Mouse (Mus musculus) lung, postnatal 0 days (tissue): ENCODE data around the gene Trio. TPM values are rescaled to one million over a fixed set of nuclear protein-coding genes. Genes with fewer than 3 reads are reported as not detected.
A peak's percentile ranks its signal among the peaks of the same experiment; 100 is the strongest.

ENCODE experiments used
- ATAC-seq: fragments of 200-750 bp; cut with Nextera tagmentation; 2 replicates; pipeline ENCODE4 v1.8.0; 2017; ENCODE audit warnings: moderate library complexity
- DNase-seq: peaks from one replicate; pipeline ENCODE4 v3.0.0-alpha.2; 2016; ENCODE audit warnings: low spot score
- H3K27ac ChIP-seq: fragments of 300-500 bp; sonication (generic); 2 replicates; pipeline ENCODE4 v1.5.1; 2014; ENCODE audit warnings: antibody characterized with exemption, mild to moderate bottlenecking, low read length, mixed read lengths
- H3K27me3 ChIP-seq: fragments of 300-500 bp; sonication (generic); replicated peaks from 2 replicates; pipeline ENCODE4 v1.6.1; 2014; ENCODE audit warnings: low read length, mixed read lengths; ENCODE audit not compliant: insufficient read depth
- H3K36me3 ChIP-seq: fragments of 300-500 bp; sonication (generic); 2 replicates; pipeline ENCODE4 v1.6.1; 2014; ENCODE audit warnings: low read length, mixed read lengths; ENCODE audit not compliant: insufficient read depth
- H3K4me1 ChIP-seq: fragments of 300-500 bp; sonication (generic); 2 replicates; pipeline ENCODE4 v1.6.1; 2014; ENCODE audit warnings: antibody characterized with exemption, low read depth, low read length, mixed read lengths; ENCODE audit not compliant: insufficient read depth
- H3K4me2 ChIP-seq: fragments of 300-500 bp; sonication (generic); replicated peaks from 2 replicates; pipeline ENCODE4 v1.6.1; 2014; ENCODE audit warnings: low read depth, mild to moderate bottlenecking, low read length, moderate library complexity, mixed read lengths
- H3K4me3 ChIP-seq: fragments of 300-500 bp; sonication (generic); 2 replicates; pipeline ENCODE4 v1.5.1; 2014; ENCODE audit warnings: low read depth, low read length
- H3K9ac ChIP-seq: fragments of 300-500 bp; sonication (generic); replicated peaks from 2 replicates; pipeline ENCODE4 v1.6.1; 2014; ENCODE audit warnings: low read depth, mild to moderate bottlenecking
- H3K9me3 ChIP-seq: fragments of 300-500 bp; sonication (generic); 2 replicates; pipeline ENCODE4 v1.6.1; 2016; ENCODE audit warnings: low read length, mixed read lengths
- CTCF ChIP-seq: IDR thresholded peaks from 2 replicates; pipeline ENCODE4 v1.5.1; 2016; ENCODE audit warnings: antibody characterized with exemption, mild to moderate bottlenecking
- EP300 ChIP-seq: IDR thresholded peaks from 2 replicates; pipeline ENCODE4 v1.6.1; 2016; ENCODE audit warnings: antibody characterized with exemption, mild to moderate bottlenecking, control low read depth
- WGBS: fragments of 180-500 bp; shearing (Covaris S2); extraction: QIAGEN DNeasy Blood & Tissue Kit; methylation state at CpG from one replicate; pipeline ENCODE4 v1.1.7; 2014; 5-methylcytosine and 5-hydroxymethylcytosine counted together
- polyA plus RNA-seq: library from polyadenylated mRNA; unstranded; fragments of >200 nt; fragmentation: Nextera tagmentation; extraction: Ambion mirVana; gene quantifications from 2 replicates; pipeline ENCODE4 v1.2.1, GENCODE M21; 2015

Trio gene
- polyA plus RNA-seq, 1 experiment from 2014 or later, result 15.6 TPM

GRCm38 (mm10) chr15:27779398-27779797 is 246.2 kb downstream of the Trio start:
- TF ChIP-seq CTCF (no peak), EP300 (no peak)
- no peak for DNase-seq
- Histone ChIP-seq H3K27ac (no peak overlapping the region), H3K4me3 (no peak overlapping the region), H3K9me3 (no peaks in the 10 kb centered on the region), H3K4me2 (no peak overlapping the region), H3K36me3 (no peaks in the 10 kb centered on the region), H3K9ac (no peak overlapping the region), H3K27me3 (no peaks in the 10 kb centered on the region), H3K4me1 (peaks cover 32% of the 10 kb centered on the region)
- no peak for ATAC-seq
- 56% methylated on average over 11 of the region's 11 CpGs for WGBS

- Histone ChIP-seq H3K9me3 (no peaks in the 10 kb centered on the region), H3K27ac (no peak overlapping the region), H3K4me2 (no peak overlapping the region), H3K4me1 (peaks cover 21% of the 10 kb centered on the region), H3K4me3 (no peak overlapping the region), H3K36me3 (0 out of 2 replicates have a peak, but pooled peaks cover 6% of the 10 kb centered on the region), H3K27me3 (no peaks in the 10 kb centered on the region), H3K9ac (no peak overlapping the region)
- WGBS, result 18% methylated on average over 3 of the region's 3 CpGs
- ATAC-seq (no peak), DNase-seq (peak; percentile 39)
- no peak for TF ChIP-seq CTCF
- TF ChIP-seq EP300, result no peak
Observed at GRCm38 (mm10) chr15:27778256-27778655, 247.4 kb downstream of the Trio start.

GRCm38 (mm10) chr15:27777455-27778190 is 248.0 kb downstream of the Trio start:
- H3K27ac ChIP-seq, result peak overlapping the region; percentile 47; the same call in 1 of the 2 replicates
- no peak overlapping the region for H3K9ac ChIP-seq
- H3K4me3 ChIP-seq, result no peak overlapping the region
- peak; percentile 44 for DNase-seq
- ATAC-seq, result peak; percentile 39; the same call in 1 of the 2 replicates
- 0 out of 2 replicates have a peak, but pooled peaks cover 7% of the 10 kb centered on the region for H3K36me3 ChIP-seq
- WGBS, result 25% methylated on average over 11 of the region's 11 CpGs
- no peak overlapping the region for H3K4me2 ChIP-seq
- H3K27me3 ChIP-seq, result no peaks in the 10 kb centered on the region
- TF ChIP-seq CTCF, result no peak
- TF ChIP-seq EP300, result no peak
- peaks cover 16% of the 10 kb centered on the region; the same call in 1 of the 2 replicates for H3K4me1 ChIP-seq
- H3K9me3 ChIP-seq, result no peaks in the 10 kb centered on the region

GRCm38 (mm10) chr15:27774481-27774880 is 251.2 kb downstream of the Trio start:
- WGBS, result 52% methylated on average over 7 of the region's 7 CpGs
- peaks cover 15% of the 10 kb centered on the region; the same call in 1 of the 2 replicates for H3K36me3 ChIP-seq
- no peaks in the 10 kb centered on the region for H3K27me3 ChIP-seq
- no peak overlapping the region for H3K4me3 ChIP-seq
- DNase-seq, result no peak
- no peaks in the 10 kb centered on the region for H3K9me3 ChIP-seq
- H3K4me2 ChIP-seq, result no peak overlapping the region
- H3K27ac ChIP-seq, result no peak overlapping the region
- TF ChIP-seq EP300, result no peak
- no peak for TF ChIP-seq CTCF
- no peak overlapping the region for H3K9ac ChIP-seq
- peaks cover 12% of the 10 kb centered on the region; the same call in 1 of the 2 replicates for H3K4me1 ChIP-seq
- no peak for ATAC-seq

GRCm38 (mm10) chr15:27772125-27772627 is 253.5 kb downstream of the Trio start:
- 71% methylated on average over 7 of the region's 7 CpGs for WGBS
- Histone ChIP-seq H3K27me3 (no peaks in the 10 kb centered on the region), H3K4me2 (no peak overlapping the region), H3K4me1 (peaks cover under 1% of the 10 kb centered on the region; the same call in 1 of the 2 replicates), H3K9me3 (no peaks in the 10 kb centered on the region), H3K4me3 (no peak overlapping the region), H3K27ac (no peak overlapping the region), H3K36me3 (peaks cover 35% of the 10 kb centered on the region; the same call in 1 of the 2 replicates), H3K9ac (no peak overlapping the region)
- DNase-seq, result no peak
- no peak for TF ChIP-seq CTCF
- no peak for TF ChIP-seq EP300
- ATAC-seq, result no peak

GRCm38 (mm10) chr15:27771581-27771980 is 254.1 kb downstream of the Trio start:
- TF ChIP-seq EP300 (no peak), CTCF (no peak)
- H3K4me3 ChIP-seq, result no peak overlapping the region
- no peaks in the 10 kb centered on the region for H3K27me3 ChIP-seq
- H3K9me3 ChIP-seq, result no peaks in the 10 kb centered on the region
- H3K4me2 ChIP-seq, result no peak overlapping the region
- ATAC-seq (peak; percentile 67), DNase-seq (peak; percentile 58)
- no peak overlapping the region for H3K27ac ChIP-seq
- no peak overlapping the region for H3K9ac ChIP-seq
- peaks cover 38% of the 10 kb centered on the region for H3K36me3 ChIP-seq
- 76% methylated on average over 7 of the region's 7 CpGs for WGBS
- no peaks in the 10 kb centered on the region for H3K4me1 ChIP-seq
